Mouse (Mus musculus): ENCODE data around the gene Gal. TPM values are rescaled to one million over a fixed set of nuclear protein-coding genes. Genes with fewer than 3 reads are reported as not detected.

Gal gene
- total RNA-seq, 2 experiments from 2014 or later = 2.6 to 2.7 TPM

DNA sequence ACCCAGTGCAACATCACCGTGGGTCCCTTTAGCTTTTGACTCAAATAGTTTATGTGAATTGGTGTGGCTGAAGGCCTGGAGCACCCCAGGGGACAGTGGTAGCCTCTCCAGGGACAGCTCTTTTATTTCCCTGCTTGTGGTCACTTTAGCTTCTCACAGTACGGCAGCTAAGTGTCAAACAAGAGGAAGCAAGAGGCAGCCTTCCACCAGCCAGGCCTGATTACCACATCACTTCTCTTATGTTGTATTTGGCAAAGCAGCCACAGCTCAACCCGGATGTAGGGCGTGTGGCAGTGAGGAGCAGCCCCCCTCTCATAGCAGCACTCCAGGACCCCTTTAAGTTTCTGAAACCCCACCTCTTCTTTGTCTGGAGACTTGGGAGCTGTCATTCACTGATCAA is 8.6 kb upstream of the Gal start:
- DNase-seq (ENCODE audit: extremely low spot score in 1 of 2, low spot score in 1 of 2) = no peak

DNA sequence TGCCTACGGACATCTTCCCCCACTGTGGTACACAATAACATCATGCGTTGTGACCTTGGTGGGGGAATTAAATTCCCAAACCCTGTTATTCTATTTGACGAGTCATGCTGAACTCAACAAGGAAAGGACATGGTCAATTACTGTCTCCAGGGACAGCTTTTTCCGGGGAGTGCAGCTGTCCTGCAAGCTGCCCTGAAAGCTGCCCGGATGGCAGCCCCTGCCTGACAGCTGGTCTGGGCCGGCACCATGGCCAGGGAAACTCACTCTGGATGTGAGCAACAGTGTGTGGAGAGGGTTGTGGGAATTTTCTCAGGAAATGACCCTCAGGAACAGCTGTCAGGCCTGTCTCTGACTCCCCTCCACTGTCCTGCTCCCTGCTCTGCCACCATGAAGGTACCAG is 8.1 kb upstream of the Gal start:
- DNase-seq (ENCODE audit: extremely low spot score in 1 of 2, low spot score in 1 of 2) = no peak

DNA sequence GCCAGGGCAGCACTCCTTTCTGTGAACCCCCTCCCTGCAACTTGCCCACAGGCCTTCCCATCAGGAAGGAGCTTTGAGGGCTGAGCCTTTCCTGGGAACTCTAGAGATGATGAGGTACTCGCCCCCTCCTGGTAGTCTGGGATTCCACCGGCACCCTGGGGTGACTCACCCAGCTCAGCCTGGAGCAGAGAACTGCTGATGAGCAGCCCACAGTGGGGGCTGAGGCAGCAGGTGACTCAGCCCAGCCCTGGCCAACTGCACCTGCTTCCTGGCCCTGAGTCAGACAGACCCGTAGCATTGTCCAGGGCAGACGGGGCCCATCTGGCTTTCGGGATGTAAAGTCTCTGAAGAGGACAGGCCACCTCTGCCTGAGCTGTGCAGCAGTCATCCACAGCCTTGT is 4.9 kb upstream of the Gal start:
- DNase-seq (ENCODE audit: extremely low spot score in 1 of 2, low spot score in 1 of 2) = no peak

DNA sequence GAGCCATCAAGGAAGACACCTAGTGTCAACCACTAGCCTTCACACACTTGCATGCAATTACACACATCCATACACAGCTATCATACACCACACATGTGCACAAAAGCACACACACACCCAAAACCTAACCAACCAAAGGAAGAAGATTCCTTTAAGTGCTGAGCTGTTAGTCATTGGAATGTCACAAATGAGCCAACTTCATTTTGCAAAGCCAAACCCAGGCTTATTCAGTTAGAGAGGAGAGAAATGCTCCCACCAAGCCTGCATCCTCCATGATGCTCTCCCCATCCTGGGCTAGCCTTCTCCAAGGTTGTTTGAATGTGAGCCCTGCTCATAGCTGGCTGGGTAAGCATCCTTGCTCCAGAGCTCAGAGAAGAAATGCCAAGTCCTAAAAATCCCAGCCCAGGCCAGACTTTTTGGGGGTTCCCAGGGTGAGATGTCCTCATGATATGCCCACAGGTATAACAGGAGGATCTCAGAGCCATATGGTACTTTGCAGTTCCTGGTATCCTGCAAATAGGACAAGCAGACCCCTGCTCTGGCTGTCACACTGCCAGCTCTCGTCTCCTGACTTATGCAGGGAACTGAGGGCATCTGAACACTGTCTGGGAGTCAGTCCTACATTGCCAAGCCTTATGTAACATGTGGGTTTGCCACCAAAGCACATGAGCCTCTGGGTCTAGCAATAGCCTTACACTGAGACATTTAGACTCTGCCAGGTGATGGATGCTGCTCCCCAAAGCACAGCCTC is 8.6 kb downstream of the Gal start:
- DNase-seq (ENCODE audit: extremely low spot score in 1 of 2, low spot score in 1 of 2) = no peak

DNA sequence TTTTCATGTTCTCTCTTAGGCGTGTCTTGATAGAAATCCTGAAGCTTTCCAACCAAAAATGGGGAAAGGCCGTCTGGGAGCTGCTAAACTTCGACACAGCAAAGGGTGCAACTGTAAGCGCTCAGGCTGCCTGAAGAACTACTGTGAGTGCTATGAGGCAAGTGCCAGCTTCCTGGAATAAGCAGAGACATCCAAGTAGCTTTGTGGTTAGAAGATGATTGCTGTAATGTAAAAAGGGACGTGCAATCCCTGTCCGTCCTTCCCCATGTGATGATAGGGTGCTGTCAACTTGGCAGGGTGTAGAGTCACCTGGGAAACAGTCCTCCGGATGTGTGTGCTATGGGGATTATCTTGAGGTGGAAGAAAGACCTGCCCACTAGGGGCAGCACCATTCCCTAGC is 10.3 kb downstream of the Gal start:
- DNase-seq (ENCODE audit: extremely low spot score in 1 of 2, low spot score in 1 of 2) = no peak

DNA sequence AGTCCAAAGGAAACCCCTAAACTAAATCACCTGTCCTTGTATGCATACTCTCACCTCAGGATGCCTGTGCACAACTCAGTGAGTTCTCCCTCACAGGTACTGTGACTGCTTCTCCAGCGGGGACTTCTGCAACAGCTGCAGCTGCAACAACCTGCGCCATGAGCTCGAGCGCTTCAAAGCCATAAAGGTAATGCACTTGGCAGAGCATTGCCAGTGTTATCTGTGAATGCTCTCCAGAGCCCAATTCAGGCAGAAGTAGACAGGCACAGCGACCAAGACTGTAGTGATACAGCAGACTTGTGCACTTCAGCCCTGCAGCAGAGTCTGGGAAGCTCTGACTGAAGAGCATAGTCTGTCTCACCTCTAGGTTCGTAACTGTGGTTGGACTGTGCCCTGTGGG is 12.0 kb downstream of the Gal start:
- no peak for DNase-seq (ENCODE audit: extremely low spot score in 1 of 2, low spot score in 1 of 2)

DNA sequence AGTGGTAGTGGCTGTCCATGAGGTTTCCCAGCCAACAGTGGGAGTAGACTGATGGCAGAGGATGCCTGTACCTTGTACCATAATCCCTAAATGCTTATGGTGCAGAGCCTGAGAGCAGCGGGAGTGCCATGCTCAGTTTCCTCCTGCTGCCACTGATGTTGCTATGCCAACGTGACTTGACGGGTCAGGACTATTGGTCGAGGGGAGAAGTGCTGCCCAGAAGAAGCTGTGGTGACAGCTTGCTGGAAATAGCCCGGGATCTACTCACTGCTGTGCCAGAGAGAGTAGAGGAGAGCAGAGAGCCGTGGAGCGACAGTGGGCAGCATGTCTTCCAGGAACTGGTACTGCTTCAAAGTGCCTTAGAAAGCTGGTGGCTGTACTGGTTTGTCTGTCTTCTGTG is 12.4 kb downstream of the Gal start:
- DNase-seq (ENCODE audit: extremely low spot score in 1 of 2, low spot score in 1 of 2) = no peak

DNA sequence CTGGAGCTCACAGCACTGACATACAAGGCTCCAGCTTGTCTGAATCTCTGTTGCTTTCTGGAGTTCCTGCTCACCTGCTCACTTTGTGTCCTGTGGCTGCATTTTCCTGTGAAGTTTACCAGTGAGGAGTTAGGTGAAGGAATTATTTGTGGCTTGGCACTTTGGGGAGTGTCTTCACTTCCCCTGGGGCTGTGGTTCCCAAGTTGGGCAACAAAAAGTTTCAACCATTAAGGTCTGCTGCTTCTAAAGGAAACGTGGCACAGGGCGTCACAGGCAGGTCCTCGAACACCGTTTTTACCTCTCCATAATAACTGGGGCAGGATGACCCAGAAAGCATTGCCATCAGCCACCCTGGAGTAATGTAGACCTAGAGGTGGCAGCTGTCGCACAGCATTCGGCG is 12.8 kb downstream of the Gal start:
- DNase-seq (ENCODE audit: extremely low spot score in 1 of 2, low spot score in 1 of 2) = no peak

DNA sequence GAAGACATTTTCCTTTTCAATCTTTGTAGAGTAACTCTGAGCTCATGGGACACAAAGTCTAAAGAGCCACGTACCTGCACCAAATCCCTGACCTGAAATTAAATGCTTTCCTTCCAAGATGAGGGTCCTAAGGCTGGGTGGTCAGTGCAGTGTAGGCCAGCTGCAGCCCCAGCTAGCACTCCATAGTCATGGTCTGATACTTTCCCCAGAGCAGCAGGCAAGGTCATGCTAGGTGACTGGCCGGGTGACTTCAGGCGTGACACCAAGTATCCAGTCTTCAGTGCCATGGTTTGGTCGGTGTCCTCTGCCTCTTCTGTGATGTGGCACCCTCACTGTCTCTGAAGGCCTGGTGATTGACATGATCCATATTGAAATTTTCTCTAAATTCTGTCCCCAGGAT is 14.3 kb downstream of the Gal start:
- no peak for DNase-seq (ENCODE audit: extremely low spot score in 1 of 2, low spot score in 1 of 2)

DNA sequence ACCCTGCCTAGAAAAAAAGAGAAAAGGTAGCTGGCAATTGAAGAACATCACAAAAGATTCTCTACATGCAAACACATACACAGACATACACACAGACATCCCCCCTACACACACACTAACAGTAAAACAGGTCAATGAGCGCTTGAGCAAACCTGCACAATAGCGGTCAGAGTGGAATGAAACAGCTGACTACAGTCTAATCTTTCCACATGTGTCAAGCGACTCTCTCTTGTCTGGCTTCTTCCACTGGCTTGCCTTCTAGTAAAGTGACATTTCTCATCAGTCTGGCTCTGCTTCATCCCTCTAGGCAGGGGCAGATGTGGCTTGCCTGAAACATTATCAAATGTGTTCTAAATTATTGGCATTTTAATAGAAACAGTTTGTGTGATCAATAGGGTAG is 20.1 kb downstream of the Gal start:
- DNase-seq (ENCODE audit: extremely low spot score in 1 of 2, low spot score in 1 of 2) = no peak

DNA sequence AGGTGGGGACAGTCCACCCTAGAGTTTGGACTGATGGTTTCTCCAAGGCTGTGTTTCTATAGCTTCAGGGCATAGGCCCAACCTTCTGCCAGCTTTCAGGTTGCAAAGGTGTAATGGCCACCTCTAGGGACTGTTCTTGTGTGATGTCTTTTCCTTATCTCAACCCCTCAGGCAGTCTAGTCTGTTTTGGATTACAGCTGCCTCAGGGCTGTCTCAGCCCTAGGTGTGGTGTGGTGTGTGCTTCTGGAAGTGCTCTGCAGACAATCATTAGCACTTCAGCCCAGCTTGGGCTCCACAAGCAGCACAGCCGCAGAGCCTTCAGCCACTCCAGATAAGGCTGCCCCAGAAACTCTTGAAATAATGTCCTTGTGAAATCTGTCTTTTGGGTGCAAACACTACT is 22.0 kb downstream of the Gal start:
- DNase-seq (ENCODE audit: extremely low spot score in 1 of 2, low spot score in 1 of 2) = no peak

DNA sequence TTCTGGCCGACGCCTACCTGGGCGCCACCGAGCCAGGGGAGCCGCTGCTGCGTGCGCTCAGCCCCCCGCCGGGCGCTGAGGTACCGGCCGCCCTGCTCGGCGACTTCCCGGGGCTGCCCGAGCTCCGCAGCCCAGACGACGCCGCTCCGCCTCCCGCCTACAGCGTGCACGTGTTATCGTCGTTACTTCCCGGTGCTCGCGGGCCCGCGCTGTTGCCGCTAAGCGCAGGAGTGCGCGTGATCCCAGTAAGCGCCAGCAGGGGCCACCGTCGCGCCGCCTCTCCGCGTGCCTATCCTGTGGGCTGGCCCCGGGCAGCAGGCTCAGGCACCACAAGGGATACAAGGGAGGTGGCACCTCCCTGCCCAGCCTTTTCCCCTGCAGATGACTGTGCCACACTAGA is 25.3 kb downstream of the Gal start:
- peak; percentile 80 to 84 for DNase-seq (ENCODE audit: extremely low spot score in 1 of 2, low spot score in 1 of 2)

DNA sequence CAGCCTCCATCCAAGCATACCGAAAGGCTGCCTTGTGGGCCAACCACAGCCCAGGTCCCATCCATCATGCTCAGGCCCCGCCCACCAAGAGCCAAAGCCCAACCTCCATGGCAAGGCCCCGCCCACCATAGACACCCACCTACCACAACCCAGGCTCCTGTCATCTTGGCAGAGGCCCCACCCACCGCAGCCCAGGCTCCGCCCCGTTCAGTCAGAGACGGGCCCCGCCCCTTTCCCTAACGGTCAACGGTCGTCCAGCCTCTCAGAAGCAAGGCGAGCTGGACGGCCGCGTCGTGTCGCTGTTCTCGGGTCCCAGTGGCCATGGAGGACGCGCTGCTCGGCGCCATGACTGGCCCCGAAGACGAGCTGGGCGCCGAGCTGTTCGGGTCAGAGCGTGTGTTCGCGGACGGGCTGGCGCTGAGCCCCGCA is 25.7 kb downstream of the Gal start, which contains the start of gene Tesmin:
Gene Tesmin, plus strand, starts transcription at position 229 of the 429 bp plus-strand sequence.
- DNase-seq (ENCODE audit: extremely low spot score in 1 of 2, low spot score in 1 of 2) = peak; percentile 50 to 56

DNA sequence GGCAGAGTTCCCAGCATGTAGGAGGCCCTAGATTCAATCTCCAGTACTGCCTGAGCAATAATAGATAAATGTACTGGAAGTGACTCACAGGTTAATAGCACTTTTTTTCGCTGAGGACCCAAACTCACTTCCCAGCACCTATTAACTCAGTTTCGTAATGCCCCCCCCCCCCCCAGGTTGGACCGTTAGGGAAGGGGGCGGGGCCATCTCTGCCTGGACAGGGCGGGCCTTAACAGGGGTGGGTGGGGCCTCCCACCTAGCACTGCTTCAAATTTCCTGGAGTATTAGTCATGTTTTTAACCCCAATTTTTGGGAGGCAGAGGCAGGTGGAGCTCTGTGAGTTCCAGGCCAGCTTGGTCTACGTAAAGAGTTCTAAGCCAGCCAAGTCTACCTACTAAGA is 26.3 kb downstream of the Gal start:
- no peak for DNase-seq (ENCODE audit: extremely low spot score in 1 of 2, low spot score in 1 of 2)

DNA sequence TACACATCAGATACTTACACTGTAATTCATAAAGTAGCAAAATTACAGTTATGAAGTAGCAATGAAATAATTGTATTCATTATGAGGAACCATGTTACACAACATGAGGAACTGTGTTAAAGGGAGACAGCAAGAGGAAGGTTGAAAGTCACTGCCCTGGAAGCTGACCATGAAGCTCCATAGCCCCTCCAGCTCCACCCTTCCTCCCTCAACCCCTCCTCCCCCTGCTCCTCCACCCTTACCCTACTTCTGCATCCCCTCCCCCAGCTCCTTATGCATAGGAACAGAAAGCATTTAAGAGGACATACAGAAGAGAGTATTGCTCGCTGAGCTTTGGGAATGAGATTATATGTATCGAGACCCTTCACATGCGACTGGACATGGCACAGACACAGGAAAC is 35.7 kb downstream of the Gal start:
- DNase-seq (ENCODE audit: extremely low spot score in 1 of 2, low spot score in 1 of 2) = no peak

DNA sequence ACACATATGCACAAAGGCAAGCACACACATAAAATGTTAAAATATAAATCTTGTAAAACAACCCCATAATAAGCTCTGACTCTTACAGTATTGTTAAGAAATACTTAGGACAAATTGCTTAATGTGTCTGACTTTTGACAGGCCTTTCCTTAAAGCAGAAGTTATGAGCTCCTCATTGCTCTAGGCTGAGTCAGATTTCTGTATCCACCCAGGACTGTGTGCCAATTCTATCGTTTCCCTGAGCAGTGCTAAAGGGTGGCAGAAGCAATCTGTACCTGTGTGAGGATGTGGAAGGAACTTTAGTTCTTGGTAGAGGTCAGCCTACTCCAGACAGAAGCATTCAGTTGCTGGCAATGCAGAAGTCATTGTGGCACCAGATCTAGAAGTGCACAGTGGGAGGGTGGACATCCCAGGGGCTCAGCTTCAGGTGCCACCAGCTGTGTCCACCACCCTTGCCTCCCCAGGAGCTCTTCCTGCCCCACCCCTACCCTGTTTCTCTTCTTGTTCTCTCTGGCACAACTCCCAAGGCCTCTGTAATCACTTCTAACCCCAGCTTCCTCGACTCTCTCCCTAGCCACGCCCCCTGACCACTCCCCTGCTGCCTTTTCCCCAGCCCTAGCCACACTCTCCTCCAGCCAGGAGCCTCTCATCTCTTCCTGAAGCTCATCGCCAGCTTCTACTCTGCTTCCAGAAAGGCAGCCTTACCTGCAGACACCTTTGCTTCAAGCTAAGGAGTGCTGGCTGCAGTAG is 37.2 kb downstream of the Gal start:
- no peak for DNase-seq (ENCODE audit: extremely low spot score in 1 of 2, low spot score in 1 of 2)

DNA sequence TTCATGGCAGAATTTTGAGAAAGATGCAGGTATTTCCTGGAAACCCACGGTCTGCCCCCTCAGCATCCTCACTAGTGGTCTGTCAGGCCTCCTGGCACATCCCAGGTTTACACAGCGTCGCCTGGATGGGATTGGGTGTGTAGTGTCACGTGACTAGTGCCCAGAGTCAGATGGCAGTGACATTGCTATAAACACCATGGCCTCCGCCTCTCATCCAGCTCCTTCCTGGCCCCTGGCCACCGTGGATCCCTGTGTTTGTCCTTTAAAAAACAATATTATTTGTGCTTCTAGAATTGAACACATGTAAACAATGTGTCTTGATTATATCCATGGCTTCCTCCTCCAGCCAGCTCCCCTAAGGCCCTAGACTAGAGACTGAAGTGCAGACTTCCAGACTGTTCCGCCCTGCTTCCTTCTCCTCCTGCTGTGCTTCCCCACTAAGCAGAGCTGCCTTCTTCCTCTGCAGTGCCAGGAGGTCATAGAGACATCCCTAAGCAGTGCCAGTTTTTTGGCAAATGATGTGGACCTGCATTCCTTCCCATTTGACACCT is 38.3 kb downstream of the Gal start:
- DNase-seq (ENCODE audit: extremely low spot score in 1 of 2, low spot score in 1 of 2) = no peak

DNA sequence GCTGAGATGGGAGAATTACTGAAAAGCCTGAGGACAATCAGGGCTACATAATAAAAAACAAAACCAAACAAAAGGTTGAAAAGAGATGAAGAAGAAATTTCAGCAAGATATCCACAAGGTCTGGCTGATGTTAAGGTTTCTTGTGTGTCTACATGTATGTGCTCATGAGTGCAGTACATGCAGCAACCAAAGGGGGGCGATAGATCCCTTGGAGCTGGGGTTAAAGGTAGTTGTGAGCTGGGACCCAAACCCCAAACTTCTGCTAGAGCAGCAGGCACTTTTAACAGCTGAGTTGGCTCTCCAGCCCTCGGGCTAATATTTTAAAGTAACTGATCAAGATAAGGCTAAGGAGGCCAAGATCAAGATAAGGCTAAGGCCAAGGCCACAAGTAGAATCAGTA is 40.3 kb downstream of the Gal start:
- no peak for DNase-seq (ENCODE audit: extremely low spot score in 1 of 2, low spot score in 1 of 2)

DNA sequence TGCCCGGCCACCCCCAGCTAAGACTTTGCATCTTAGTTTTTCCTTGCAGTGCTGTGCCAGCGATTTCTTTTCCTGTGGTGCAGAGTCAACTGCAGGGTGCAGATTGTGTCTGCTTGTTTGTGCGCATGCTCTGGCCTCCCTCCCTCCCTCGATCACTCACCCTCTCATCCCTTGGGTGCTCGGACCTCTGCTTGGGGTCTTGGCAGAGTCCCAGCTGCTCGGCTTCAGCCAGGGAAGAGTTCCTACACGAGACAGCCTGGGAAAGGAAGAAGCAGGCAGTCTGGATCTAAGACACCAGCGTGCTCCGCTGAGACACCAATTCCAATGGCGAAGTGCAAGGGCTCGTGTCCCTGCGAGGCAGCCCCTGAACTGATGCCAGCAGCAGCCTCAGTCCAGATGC is 41.0 kb downstream of the Gal start:
- DNase-seq (ENCODE audit: extremely low spot score in 1 of 2, low spot score in 1 of 2) = no peak

DNA sequence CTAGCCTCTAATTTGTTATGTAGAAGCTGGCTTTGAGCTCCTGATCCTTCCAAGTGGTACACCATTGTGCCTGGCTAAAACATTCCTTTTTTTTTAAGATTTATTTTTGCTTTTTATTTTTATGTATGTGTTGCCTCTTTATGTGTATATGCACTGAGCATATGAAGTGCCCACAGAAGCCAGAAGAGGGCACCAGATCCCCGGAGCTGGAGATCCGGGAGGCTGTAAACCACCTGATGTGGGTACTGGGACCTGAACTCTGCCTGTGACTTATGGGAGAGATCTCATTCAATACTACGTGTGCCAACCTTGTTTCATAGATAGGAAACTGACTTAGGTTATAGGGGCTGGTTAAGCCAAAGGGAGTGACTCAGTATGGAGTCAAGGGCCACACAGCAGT is 46.1 kb downstream of the Gal start:
- no peak for DNase-seq (ENCODE audit: extremely low spot score in 1 of 2, low spot score in 1 of 2)

DNA sequence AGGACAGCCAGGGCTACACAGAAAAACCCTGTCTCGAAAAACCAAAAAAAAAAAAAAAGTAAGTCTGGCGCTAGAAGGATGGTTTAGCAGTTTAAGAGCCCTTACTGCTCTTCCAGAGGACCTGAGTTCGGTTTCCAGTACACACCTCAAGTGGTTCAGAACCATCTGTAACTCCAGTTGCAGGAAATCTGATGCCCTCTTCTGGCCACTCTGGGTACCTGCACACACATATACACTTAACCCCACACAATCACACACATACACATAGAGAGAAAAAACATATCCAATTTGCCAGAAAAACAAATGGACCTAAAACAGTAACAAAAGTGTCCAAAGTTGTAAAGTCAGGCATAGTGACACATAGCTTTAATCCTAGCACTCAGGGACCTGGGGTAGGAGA is 49.3 kb downstream of the Gal start:
- no peak for DNase-seq (ENCODE audit: extremely low spot score in 1 of 2, low spot score in 1 of 2)

DNA sequence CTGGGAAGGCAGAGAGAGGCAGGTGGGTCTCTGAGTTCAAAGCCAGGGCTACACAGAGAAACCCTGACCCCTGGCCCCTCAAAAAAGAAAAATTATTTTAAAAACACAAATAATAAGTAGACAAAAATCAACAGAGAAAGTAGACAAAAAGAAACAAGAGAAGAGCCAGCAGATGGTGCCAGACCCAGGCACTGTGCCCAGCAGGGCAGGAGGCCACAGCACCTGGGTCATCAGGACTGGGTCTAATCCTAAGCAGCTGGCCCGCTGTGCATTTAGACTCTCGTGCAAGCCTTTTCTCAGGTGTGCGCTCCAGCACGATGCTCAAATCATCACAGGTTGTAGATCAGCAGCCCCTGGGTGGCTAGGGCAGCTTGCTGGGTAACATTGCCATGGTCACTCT is 50.8 kb downstream of the Gal start:
- no peak for DNase-seq (ENCODE audit: extremely low spot score in 1 of 2, low spot score in 1 of 2)

All from layer of hippocampus, postnatal 25 days (tissue).